Mouse (Mus musculus): Measurements from ENCODE around the gene Apobec2. TPM values are rescaled to one million over a fixed set of nuclear protein-coding genes. Genes with fewer than 3 reads are reported as not detected.

The Apobec2 gene
- polyA plus RNA-seq, 1 experiment from 2014 or later: 2.1 TPM

DNA sequence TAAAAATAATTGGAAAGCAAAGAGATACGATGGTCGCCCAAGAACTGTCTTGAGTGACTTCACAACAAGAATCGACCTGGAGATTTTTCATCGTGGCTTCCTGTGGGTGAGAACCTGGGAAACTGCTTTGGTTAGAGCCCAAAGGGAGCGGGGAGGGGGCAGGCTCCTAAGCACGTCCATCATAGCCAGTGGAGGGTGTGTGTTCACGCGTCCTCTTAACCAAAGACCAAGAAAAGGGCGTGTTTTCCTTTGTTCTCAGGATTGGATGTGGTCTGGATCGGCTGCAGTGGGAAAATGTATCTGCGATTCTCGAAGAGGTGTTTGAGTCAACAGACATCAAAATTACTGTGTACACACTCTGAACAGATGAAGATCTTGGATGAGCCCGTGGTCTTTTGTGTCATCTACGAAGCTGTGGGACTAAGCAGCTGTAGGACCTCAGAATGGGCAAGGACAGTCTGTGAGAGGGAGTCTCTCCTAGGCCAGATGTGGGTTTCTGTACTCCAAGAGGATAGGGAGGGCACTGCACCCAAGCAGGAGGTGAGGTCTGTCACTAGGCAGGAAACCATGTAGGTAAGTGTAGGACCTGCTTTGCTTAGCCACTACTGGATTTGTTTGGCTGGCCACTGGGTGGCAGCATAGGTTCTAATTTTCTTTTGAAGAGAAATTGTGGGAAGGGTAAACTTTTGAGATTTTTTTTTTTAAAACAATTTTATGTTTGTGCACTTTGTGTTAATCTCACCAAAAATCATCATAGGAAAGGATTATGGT lies 16.1 kb downstream of the Apobec2 start:
- Histone ChIP-seq H3K36me3 (peaks cover 24% of the 10 kb centered on the region), H3K27ac (no peak overlapping the region), H3K4me3 (no peak overlapping the region), H3K4me1 (0 out of 2 replicates have a peak, but pooled peaks cover 6% of the 10 kb centered on the region), H3K9ac (no peak overlapping the region), H3K27me3 (no peaks in the 10 kb centered on the region), H3K9me3 (replicated peaks) (no peaks in the 10 kb centered on the region), H3K4me2 (replicated peaks) (no peak overlapping the region)
- ATAC-seq (ENCODE audit: low FRiP score): peak; percentile 69; the same call in 1 of the 2 replicates
- 90% methylated on average over 14 of the region's 14 CpGs for WGBS

DNA sequence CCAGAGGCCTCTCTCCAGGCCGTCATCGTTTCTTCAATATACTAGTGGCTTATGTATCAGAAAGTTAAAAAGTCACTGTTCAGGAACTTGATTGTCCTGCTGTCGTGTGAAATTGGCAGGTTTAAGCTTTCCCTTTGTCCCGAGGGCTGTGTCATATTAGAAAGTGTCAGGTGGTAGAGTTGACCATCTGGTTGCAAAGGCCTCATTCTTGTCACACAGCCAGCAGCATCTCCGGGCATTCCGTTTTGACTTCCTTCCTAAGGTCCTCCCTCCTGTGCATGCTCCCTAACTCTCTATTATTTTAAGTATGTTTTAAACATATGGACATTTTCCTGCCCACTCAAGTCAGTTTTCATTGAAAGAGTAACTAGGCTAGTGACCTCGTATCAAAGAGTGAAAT lies 16.7 kb downstream of the Apobec2 start:
- Histone ChIP-seq H3K9ac (no peak overlapping the region), H3K4me2 (replicated peaks) (no peak overlapping the region), H3K9me3 (replicated peaks) (no peaks in the 10 kb centered on the region), H3K27ac (no peak overlapping the region), H3K4me3 (no peak overlapping the region), H3K27me3 (no peaks in the 10 kb centered on the region), H3K4me1 (peaks cover 11% of the 10 kb centered on the region), H3K36me3 (peaks cover 24% of the 10 kb centered on the region)
- 85% methylated on average over 7 of the region's 7 CpGs for WGBS
- no peak for ATAC-seq (ENCODE audit: low FRiP score)

DNA sequence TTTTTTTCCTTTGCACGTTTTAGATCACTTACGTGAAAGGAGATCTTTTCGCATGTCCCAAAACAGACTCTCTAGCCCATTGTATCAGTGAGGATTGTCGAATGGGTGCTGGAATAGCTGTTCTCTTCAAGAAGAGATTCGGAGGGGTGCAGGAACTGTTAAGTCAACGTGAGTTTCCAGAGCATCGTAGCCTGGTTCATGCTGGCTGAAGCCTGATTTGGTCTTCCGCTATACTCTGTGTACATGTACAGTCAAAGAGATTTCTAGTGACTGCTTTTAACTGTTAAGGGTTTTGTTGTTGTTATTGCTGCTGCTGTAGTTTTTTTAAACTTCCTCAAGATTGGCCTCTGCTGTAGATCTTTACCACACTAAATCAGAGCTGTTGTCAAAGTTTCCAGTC lies 21.5 kb downstream of the Apobec2 start:
- H3K4me3 ChIP-seq: peak overlapping the region; percentile 77
- H3K9me3 ChIP-seq (replicated peaks): no peaks in the 10 kb centered on the region
- peak overlapping the region; percentile 99; the same call in 1 of the 2 replicates for H3K27ac ChIP-seq
- peaks cover 14% of the 10 kb centered on the region for H3K36me3 ChIP-seq
- peak overlapping the region; percentile 67 for H3K4me2 ChIP-seq (replicated peaks)
- no peak for ATAC-seq (ENCODE audit: low FRiP score)
- peaks cover 27% of the 10 kb centered on the region for H3K4me1 ChIP-seq
- peak overlapping the region; percentile 79 for H3K9ac ChIP-seq
- H3K27me3 ChIP-seq: no peaks in the 10 kb centered on the region
- WGBS: 62% methylated on average over 8 of the region's 8 CpGs

DNA sequence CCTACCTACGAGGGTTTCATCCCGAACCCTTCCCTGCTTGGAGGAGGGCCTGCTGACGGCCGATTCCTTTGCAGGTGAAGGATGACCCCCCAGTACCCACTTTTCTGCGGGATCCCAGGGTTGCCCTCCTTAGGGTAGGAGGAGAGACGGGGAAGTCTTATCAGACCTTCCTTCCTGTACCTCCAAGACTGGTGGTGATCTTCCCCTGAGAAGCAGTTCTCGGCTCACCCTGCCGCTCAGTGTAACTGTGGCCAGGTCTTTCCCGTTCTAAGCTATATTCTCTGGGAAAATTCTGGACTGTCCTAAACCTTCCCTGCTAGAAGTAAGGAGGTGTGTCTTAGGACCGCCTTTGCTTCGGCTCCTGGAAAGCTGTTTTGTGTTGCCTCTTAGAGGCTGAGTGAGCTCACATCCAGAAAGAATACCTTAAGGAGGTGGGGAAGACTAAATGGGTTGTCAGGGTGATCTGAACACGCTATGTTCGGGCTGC lies 22.4 kb downstream of the Apobec2 start:
- Histone ChIP-seq H3K36me3 (peaks cover 14% of the 10 kb centered on the region), H3K4me1 (peaks cover 27% of the 10 kb centered on the region), H3K4me2 (replicated peaks) (peak overlapping the region; percentile 67), H3K27me3 (no peaks in the 10 kb centered on the region), H3K4me3 (peak overlapping the region; percentile 77), H3K27ac (peak overlapping the region; percentile 99), H3K9me3 (replicated peaks) (no peaks in the 10 kb centered on the region), H3K9ac (peak overlapping the region; percentile 79)
- peak; percentile 33 for ATAC-seq (ENCODE audit: low FRiP score)
- whole genome bisulfite sequencing: under 1% methylated on average over 13 of the region's 13 CpGs

DNA sequence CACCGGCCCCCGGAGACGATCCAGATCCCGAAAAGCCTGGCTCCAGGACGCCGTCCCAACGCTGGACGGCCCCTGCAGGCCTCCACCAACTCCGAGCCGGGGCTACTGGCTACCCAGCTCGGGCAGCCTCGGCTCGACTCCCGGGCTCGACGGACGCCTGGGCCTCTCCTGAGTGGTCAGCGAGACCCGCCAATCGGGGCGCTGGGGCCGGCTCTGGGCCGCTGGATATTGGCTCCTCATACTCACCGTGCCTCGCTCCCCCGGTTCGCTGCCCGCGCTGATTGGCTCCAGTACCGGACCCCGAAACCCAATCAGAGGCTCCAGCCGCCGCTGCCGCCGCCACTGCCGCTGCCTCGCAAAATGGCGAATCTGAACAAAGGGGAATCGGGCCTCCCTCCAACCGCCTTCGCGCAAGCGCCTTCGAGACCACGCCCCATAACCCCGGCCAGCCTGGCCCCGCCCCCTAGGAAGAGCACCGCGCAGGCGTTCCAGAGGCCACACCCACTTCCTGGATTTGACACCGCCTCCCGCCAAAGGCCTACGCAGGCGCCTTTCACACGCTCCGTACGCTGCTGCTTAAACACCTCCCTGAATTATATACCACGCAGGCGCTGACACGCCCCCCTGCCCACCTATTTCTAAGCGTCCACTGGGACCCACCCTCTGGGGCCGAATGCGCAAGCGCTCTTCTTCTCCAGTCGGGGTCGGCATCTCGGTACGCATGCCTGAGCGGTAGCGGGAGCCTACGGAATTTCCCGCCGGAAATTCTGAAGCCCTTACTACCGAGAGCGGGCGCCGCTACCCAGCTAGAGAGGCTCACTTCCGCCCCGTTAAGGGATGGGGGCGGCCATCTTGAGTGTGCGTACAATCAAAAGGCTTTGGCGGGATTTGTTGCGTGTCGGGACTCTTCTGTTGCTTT lies 23.1 kb downstream of the Apobec2 start, which contains the start of the genes Nfya and Oard1:
Nfya (minus strand) TSS at position 527 of the 919 bp plus-strand sequence.
Oard1 (plus strand) TSS at position 635 of the 919 bp plus-strand sequence.
- peak; percentile 97 for ATAC-seq (ENCODE audit: low FRiP score)
- H3K9ac ChIP-seq: peak within 1 kb of the TSS; percentile 93
- no peaks in the 10 kb centered on the region for H3K27me3 ChIP-seq
- H3K4me2 ChIP-seq (replicated peaks): peak within 1 kb of the TSS; percentile 73
- H3K4me3 ChIP-seq: peak within 1 kb of the TSS; percentile 77
- WGBS: under 1% methylated on average over 82 of the region's 84 CpGs
- H3K4me1 ChIP-seq: peaks cover 27% of the 10 kb centered on the region
- H3K36me3 ChIP-seq: peaks cover 8% of the 10 kb centered on the region
- H3K27ac ChIP-seq: peak within 1 kb of the TSS; percentile 99
- no peaks in the 10 kb centered on the region for H3K9me3 ChIP-seq (replicated peaks)

- under 1% methylated on average over 47 of the region's 47 CpGs for WGBS
- ATAC-seq (ENCODE audit: low FRiP score): peak; percentile 47
- H3K4me1 ChIP-seq: peaks cover 27% of the 10 kb centered on the region
Measured at GRCm38 (mm10) chr17:48408526-48409291, 24.0 kb downstream of the Apobec2 start.

GRCm38 (mm10) chr17:48407910-48408525 lies 24.7 kb downstream of the Apobec2 start:
- H3K4me1 ChIP-seq: peaks cover 27% of the 10 kb centered on the region

More at GRCm38 (mm10) chr17:48408526-48409291, 24.0 kb downstream of the Apobec2 start:
- H3K9ac ChIP-seq: peak overlapping the region; percentile 93
- H3K4me2 ChIP-seq (replicated peaks): peak overlapping the region; percentile 73
- H3K4me3 ChIP-seq: peak overlapping the region; percentile 77
- peak overlapping the region; percentile 99 for H3K27ac ChIP-seq
- no peaks in the 10 kb centered on the region for H3K9me3 ChIP-seq (replicated peaks)
- 0 out of 2 replicates have a peak, but pooled peaks cover 3% of the 10 kb centered on the region for H3K36me3 ChIP-seq
- H3K27me3 ChIP-seq: no peaks in the 10 kb centered on the region

DNA sequence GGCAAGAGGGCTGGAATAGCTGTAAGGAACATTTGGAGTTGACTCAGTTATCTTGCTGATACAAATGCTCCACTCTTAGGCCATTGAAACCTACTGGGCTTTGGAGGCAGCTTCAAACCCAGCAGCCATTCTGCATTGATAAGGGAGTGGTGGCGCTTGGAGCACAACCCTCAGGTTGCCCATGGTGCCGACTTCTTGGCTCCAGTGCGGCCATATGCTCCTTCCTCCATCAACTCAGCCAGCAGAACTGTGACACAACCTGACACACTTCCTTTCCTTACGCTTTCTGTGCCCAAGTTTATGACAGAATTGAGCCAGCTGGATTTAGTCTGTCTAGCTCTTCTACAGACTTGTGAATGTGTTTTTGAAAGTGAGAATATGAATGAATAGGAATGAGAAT lies 25.6 kb downstream of the Apobec2 start:
- WGBS: 93% methylated on average over 4 of the region's 4 CpGs
- peak overlapping the region; percentile 73; the same call in 1 of the 2 replicates for H3K4me2 ChIP-seq (replicated peaks)

More at GRCm38 (mm10) chr17:48407910-48408525, 24.7 kb downstream of the Apobec2 start:
- ATAC-seq (ENCODE audit: low FRiP score): no peak
- peak overlapping the region; percentile 73 for H3K4me2 ChIP-seq (replicated peaks)
- 17% methylated on average over 8 of the region's 8 CpGs for WGBS
- H3K9ac ChIP-seq: peak overlapping the region; percentile 93
- no peaks in the 10 kb centered on the region for H3K9me3 ChIP-seq (replicated peaks)
- no peaks in the 10 kb centered on the region for H3K36me3 ChIP-seq
- peak overlapping the region; percentile 77 for H3K4me3 ChIP-seq
- peak overlapping the region; percentile 99 for H3K27ac ChIP-seq
- H3K27me3 ChIP-seq: no peaks in the 10 kb centered on the region

DNA sequence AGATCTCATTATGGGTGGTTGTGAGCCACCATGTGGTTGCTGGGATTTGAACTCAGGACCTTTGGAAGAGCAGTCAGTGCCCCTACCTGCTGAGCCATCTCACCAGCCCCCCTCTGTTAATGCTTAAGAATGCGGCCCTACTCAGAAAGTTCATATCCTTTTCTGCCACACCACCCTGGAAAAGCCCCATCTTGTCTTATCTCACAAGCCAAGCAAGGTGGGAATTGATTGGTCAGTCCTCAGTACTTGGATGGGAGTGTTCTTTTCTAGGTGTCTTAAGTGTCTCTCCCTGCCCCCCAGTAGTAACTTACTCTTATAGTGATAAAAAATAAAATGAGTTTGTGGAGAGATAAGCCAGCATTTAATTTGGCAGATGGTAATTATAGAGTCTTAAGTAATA lies 28.0 kb downstream of the Apobec2 start:
- no peak for ATAC-seq (ENCODE audit: low FRiP score)

More for the DNA sequence above, 25.6 kb downstream of the Apobec2 start:
- Histone ChIP-seq H3K27ac (no peak overlapping the region), H3K27me3 (no peaks in the 10 kb centered on the region), H3K9me3 (replicated peaks) (no peaks in the 10 kb centered on the region), H3K9ac (peak overlapping the region; percentile 93; the same call in 1 of the 2 replicates), H3K4me3 (no peak overlapping the region), H3K4me1 (peaks cover 26% of the 10 kb centered on the region), H3K36me3 (no peaks in the 10 kb centered on the region)
- no peak for ATAC-seq (ENCODE audit: low FRiP score)

DNA sequence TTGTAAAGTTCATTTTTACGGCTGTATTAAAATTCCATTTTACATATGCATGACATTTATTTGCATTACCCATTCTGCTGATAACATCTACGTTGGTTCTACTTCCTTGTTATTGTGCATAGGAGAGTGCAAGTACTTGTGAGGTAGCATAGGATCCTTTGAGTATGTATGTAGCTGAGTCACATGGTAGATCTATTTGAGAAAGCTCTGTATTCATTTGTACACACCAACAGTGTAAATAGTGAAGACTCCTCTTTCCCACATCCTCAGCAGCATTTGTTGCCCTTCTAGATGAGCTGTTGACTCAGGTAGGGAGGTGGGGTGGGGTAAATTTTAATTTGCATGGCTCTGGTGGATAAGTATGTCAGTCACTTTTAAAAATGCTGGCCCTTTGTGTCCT lies 28.9 kb downstream of the Apobec2 start:
- Histone ChIP-seq H3K9me3 (replicated peaks) (no peaks in the 10 kb centered on the region), H3K36me3 (peaks cover 15% of the 10 kb centered on the region), H3K4me2 (replicated peaks) (no peak overlapping the region), H3K4me3 (no peak overlapping the region), H3K27me3 (no peaks in the 10 kb centered on the region), H3K4me1 (peaks cover 15% of the 10 kb centered on the region), H3K27ac (no peak overlapping the region), H3K9ac (no peak overlapping the region)
- ATAC-seq (ENCODE audit: low FRiP score): no peak
- 92% methylated on average over 2 of the region's 2 CpGs for WGBS

More for the DNA sequence above, 28.0 kb downstream of the Apobec2 start:
- no peak overlapping the region for H3K4me2 ChIP-seq (replicated peaks)
- H3K4me3 ChIP-seq: no peak overlapping the region
- no peaks in the 10 kb centered on the region for H3K27me3 ChIP-seq
- H3K9me3 ChIP-seq (replicated peaks): no peaks in the 10 kb centered on the region
- peaks cover 7% of the 10 kb centered on the region for H3K36me3 ChIP-seq
- 74% methylated on average over 1 of the region's 1 CpGs for WGBS
- H3K27ac ChIP-seq: no peak overlapping the region
- H3K9ac ChIP-seq: no peak overlapping the region
- peaks cover 15% of the 10 kb centered on the region for H3K4me1 ChIP-seq

GRCm38 (mm10) chr17:48402751-48403150 lies 30.0 kb downstream of the Apobec2 start:
- 96% methylated on average over 3 of the region's 3 CpGs for WGBS
- peaks cover 8% of the 10 kb centered on the region for H3K4me1 ChIP-seq
- H3K9ac ChIP-seq: no peak overlapping the region
- no peak overlapping the region for H3K27ac ChIP-seq
- H3K27me3 ChIP-seq: no peaks in the 10 kb centered on the region
- ATAC-seq (ENCODE audit: low FRiP score): no peak
- H3K36me3 ChIP-seq: peaks cover 24% of the 10 kb centered on the region
- no peak overlapping the region for H3K4me3 ChIP-seq
- H3K4me2 ChIP-seq (replicated peaks): no peak overlapping the region
- no peaks in the 10 kb centered on the region for H3K9me3 ChIP-seq (replicated peaks)
